Mouse (Mus musculus) right cerebral cortex, postnatal 25 days (tissue): ENCODE measurements around the gene Atf5.
A peak's percentile ranks its signal among the peaks of the same experiment; 100 is the strongest.

Experiments
- DNase-seq: peaks from one replicate; pipeline ENCODE4 v3.0.0; 2022

Atf5 gene

GRCm38 (mm10) chr7:44816470-44817021, at the start of gene Atf5:
Gene Atf5, minus strand, starts transcription at chr7:44816658.
- no peak for DNase-seq

- no peak for DNase-seq
Observed at GRCm38 (mm10) chr7:44864595-44865542, 48.4 kb upstream of the Atf5 start.

- no peak for DNase-seq
Observed at GRCm38 (mm10) chr7:44863982-44864494, 47.6 kb upstream of the Atf5 start.

- no peak for DNase-seq
Observed at GRCm38 (mm10) chr7:44863210-44863609, 46.8 kb upstream of the Atf5 start.

DNA sequence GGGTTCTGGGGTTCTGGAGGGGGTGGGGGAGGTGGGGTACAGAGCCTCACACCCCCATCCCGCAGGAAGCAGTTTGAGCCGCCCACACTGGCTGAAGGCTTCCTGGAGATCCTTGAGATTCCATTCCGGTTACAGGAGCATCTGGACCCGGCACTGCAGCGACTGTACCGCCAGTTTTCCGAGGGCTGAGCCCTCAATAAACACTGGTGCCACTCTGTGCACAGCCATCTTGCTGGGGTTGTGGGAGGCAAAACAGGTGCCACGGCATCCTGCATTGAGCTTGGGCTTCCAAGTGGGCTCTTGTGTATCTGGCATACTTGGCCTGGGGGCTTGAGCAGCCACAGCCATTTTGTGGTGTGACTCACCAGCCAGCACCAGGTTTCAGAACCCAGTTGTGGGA, 46.0 kb upstream of the Atf5 start:
- DNase-seq, result no peak

DNA sequence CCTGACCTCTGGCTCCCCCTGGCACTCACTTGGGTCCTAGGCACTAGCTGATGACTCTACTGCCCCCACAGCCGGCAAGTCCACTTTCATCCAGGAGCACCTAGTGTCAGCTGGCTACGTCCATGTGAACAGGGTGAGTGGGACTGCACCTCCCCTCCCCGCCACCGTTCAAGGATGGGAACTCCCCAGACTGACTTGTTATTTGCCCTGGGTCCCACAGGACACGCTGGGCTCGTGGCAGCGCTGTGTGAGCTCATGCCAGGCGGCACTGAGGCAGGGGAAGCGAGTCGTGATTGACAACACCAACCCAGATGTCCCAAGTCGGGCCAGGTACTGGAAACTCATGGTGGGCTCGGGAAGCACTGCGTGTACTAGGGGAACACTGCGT, 45.0 kb upstream of the Atf5 start:
- DNase-seq, result no peak

DNA sequence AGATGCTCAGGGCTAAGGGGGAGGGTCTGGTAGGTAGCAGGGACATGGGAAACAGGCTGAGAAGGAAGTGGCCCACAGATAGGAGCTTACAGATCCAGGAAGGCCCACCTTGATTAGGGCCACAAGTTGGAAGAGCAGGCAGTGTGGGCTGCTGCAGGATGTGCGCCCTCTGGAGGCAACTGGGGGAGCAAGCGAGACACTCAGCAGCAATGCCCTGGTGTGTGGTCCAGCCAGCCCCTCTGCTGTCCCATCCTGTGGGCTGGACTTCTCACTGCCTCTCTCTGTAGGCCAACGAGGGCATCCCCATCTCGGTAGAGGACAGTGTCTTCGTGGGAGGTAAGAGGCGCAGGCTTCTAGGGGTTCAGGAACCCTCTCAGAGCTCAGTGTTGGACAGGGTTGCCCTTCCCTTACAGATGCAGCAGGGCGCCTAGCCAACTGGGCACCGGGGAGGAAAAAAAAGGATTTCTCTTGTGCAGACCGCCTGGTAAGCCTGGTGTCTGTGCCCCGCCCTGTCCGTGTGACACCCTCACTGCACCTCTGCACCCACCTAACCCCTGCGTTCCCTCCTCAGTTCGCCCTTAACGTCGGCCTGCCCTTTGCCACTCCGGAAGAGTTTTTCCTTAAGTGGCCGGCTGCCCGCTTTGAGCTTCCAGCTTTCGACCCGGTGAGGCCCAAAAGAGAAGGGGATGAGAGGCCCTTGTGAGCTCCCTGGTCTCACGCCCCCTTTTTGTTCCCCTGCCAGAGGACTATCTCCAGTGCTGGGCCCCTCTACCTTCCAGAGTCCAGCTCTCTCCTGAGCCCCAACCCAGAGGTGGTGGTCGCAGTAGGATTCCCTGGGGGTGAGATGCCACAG, 44.3 kb upstream of the Atf5 start:
- DNase-seq, result peak; percentile 65

DNA sequence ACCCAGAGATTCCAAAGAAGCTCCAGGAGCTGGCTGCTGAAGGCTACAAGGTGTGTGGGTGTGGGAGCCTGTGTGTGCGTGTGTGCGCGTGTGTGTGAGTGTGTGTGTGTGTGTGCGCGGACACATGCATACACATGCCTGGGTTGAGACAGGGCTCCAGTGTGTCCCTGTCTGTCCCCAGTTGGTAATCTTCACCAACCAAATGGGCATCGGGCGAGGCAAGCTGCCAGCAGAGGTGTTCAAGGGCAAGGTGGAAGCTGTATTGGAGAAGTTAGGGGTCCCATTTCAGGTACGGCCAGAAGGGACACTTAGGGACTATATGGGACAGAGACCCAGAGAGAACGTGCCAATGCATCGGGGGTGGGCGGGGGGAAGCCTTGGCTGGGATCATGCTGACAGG, 43.4 kb upstream of the Atf5 start:
- no peak for DNase-seq

- DNase-seq, result no peak
Observed at GRCm38 (mm10) chr7:44857905-44858304, 41.4 kb upstream of the Atf5 start.

DNA sequence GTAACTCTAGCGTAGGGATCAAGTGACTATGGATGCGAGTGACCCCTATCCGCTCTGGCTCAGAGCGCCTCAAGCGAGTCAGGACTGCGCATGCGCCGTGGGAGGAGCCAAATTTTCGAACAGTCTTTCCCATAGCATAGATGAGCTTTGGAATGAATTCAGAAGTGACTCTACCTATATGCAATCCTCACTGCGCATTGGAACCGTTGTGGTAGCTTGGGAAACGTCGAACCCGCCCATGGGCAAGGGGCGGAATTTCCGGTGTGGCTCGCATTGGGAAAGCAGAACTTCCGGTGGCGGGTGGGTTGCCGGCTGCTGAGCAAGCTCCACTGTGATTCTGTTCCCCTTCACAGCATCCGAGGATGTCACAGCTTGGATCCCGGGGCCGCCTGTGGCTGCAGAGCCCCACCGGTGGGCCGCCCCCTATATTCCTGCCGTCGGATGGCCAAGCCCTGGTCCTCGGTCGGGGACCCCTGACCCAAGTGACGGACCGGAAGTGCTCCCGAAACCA, 40.6 kb upstream of the Atf5 start, which contains the start of gene Pnkp:
TSS of gene Pnkp (plus strand) at position 98 of the 511 bp plus-strand sequence.
- peak; percentile 92 for DNase-seq

- DNase-seq, result no peak
Observed at GRCm38 (mm10) chr7:44856265-44856916, 39.9 kb upstream of the Atf5 start.

DNA sequence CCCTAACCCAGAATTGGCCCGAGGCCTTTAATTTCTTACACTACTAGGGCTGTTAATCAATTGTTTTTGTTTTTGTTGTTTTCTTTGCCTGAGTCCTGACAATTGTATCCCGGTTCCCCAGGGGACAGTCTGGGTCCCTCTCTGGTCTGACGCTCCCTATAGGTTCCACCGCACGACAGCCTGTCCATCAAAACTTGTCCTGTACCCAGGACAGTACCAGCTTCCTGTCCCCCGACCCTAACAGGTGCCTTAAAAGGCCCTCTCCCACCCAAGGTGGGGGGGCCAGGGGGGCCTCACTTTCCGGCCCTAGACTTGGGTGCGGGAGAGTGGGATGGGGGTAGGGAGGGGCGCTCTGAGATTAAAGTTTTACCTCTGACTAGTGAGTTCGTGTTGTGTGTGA, 38.6 kb upstream of the Atf5 start:
- DNase-seq, result no peak

DNA sequence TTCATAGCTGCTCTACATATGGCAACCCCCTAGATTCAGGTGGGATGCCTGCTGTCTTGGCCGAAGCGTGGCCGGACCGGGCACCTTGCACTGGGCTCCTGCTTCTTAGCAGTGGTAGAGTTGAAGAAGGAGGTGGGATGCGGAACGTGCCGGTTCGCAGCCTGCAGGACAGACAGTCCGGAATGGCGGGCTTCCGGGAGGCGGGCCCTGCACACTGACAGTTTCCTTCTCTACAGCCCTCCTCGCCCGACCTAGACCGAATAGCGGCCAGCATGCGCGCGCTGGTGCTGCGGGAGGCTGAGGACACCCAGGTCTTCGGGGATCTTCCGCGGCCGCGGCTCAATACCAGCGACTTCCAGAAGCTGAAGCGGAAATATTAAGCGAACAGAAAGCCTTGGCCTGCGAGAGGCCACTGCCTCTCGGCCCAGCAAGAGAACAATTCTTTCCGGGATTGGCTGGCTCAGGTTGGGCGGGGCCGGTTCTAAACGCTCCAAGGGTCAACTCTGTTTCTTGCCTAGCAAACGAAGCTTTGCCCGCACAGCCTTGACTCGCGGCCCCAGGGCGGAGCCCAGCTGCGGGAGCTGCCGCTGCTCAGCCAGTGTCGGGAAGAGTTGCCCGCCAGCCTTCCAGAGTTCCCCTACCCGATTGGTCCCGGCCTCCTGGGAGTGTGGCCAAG, 38.0 kb upstream of the Atf5 start:
- DNase-seq, result peak; percentile 77

DNA sequence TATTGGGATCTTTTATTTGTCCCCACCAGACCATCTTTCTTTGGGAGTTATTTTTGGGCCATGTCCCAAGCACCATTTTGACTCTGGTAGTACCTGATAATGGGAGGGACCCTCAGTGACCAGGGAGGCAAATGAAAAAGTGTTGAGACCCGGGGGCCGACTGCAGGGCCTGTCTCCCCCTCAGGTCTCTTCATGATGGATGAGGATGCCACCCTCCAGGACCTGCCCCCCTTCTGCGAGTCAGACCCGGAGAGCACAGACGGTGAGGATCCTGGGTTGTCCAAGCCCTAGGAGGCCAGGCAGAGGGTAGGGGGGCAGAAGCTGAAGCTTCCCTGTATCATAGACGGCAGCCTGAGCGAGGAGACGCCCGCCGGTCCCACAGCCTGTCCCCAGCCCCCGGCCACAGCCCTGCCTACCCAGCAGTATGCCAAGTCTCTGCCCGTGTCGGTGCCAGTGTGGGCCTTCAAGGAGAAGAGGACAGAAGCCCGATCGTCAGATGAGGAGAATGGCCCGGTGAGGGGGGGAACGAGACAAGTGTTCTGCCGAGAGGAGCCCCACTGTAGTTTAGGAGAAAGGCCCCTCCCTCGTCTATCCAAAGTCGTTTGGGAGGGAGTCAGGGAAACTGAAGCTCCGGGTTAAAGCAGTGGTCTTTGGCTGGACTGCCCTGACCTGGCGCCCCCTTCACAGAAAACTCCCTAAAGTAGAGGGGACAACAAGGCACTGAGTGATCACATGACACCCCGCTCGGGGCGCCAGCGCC, 37.3 kb upstream of the Atf5 start:
- no peak for DNase-seq

GRCm38 (mm10) chr7:44853065-44853464, 36.6 kb upstream of the Atf5 start:
- no peak for DNase-seq

- DNase-seq, result no peak
Observed at GRCm38 (mm10) chr7:44852259-44853027, 36.0 kb upstream of the Atf5 start.

DNA sequence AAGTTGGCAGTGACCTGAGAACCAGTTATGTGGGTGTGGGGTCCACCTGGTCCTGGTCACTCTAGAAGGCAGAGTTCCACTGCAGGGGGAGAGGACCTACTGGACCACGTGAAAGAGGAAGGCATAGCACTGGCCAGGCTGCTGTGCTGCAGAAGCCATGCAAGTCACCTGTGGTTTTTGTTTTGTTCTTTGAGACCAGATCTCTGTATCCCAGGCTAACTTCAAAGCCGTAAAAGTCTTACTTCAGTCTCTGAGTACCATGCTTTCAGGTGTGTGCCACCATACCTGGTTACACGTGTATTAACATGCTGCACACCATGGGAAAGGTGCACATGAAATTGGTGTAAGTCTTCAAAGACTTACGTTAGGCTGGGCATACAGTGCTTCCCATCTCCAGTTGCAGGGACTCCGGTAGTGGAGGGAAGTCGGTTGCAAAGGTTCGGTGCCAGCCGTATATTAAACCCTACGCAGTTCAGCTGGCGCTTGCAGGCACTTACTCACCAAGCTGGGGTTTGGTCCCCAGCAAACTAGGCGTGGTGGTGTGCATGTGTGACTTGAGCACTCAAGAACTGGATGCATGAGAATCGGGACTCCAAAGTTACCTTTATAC, 35.3 kb upstream of the Atf5 start:
- no peak for DNase-seq

GRCm38 (mm10) chr7:44850789-44851624, 34.5 kb upstream of the Atf5 start:
- DNase-seq, result no peak

- DNase-seq, result peak; percentile 74
Observed at GRCm38 (mm10) chr7:44850146-44850545, 33.7 kb upstream of the Atf5 start.
